Comparison of ENCODE assay signal across 13 mouse cellular contexts in the genomic region with DNA sequence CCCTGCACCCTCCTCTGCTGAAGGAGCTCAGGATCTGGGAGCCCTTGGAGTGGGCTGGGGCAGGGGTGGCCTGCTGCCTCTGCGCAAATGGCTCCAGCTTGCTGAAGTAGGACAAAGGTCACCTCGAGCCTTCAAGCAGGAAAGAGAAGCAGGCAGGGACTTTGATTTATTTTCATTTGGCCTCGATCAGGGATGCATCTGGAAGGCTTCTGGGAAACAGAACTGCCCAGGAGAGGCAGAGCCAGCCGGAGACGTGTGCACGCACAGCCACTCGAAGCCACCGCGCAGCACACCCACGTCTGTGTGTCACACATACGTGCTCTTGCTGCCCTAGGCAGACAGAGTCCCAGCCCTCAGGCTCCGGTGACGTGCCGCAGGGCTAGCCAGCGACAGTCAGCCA. TPM values are rescaled to one million over a fixed set of nuclear protein-coding genes. Genes with fewer than 3 reads are reported as not detected.
DNase-seq lines count a peak whose midpoint lies in the region; ATAC-seq lines count a peak whose summit lies in the region.
"Had no signal": no experiment of that assay in that cellular context is flagged by ENCODE, and none has a peak within 500 bp of the region (broad histone marks: within the 10 kb centered on the region; RNA-seq: fewer than 3 reads in every experiment).

No protein-coding gene starts in this region.

- ATAC-seq in forebrain, embryonic 11.5 days (replicated peaks; ENCODE audit: low FRiP score) = no peak
- no peak for ATAC-seq in monocyte, adult 5-6 weeks (replicated peaks; ENCODE audit: insufficient number of reproducible peaks, low FRiP score, low TSS enrichment, poor library complexity, severe bottlenecking)

- H3K4me3 ChIP-seq in forebrain, embryonic 11.5 days (ENCODE audit: low read depth, low read length) = no peak overlapping the region
- H3K4me3 ChIP-seq: erythroblast, embryonic 14.5 days; liver, embryonic 13.5 days had no signal

- DNase-seq in adrenal gland, adult (ENCODE audit: inconsistent age in 2 of 2, low spot score in 1 of 2) = peak; percentile 81 to 92
- DNase-seq in adrenal gland, postnatal 4 days (ENCODE audit: low spot score in 2 of 2) = no peak
- peak; percentile 46 for DNase-seq in testis, postnatal 10 days (ENCODE audit: low spot score)
- no peak for DNase-seq in testis, postnatal 14 days (ENCODE audit: low spot score)
- peak; percentile 87 for DNase-seq in kidney, postnatal 14 days
- DNase-seq in yolk sac, embryonic 10.5 days (ENCODE audit: low spot score) = peak; percentile 74
- no peak for DNase-seq in forebrain, embryonic 11.5 days (ENCODE audit: low spot score)
- DNase-seq: cerebellum, adult 11-12 months; liver, embryonic 13.5 days; thymus, adult 2 months had no signal

- H3K4me2 ChIP-seq in forebrain, embryonic 11.5 days (ENCODE audit: low read depth, low read length, severe bottlenecking) = no peak overlapping the region
- H3K4me2 ChIP-seq: liver, embryonic 13.5 days had no signal

- H3K4me1 ChIP-seq in forebrain, embryonic 11.5 days (replicated peaks; ENCODE audit: control insufficient read depth, insufficient read depth, low read length) = no peaks in the 10 kb centered on the region

- WGBS in forebrain, embryonic 11.5 days = 85% methylated on average over 15 of the region's 15 CpGs

- H3K36me3 ChIP-seq in forebrain, embryonic 11.5 days (ENCODE audit: control insufficient read depth, insufficient read depth, low read length) = no peaks in the 10 kb centered on the region
- H3K36me3 ChIP-seq: liver, embryonic 13.5 days had no signal

- H3K9me3 ChIP-seq in forebrain, embryonic 11.5 days (ENCODE audit: control insufficient read depth, low read length) = no peaks in the 10 kb centered on the region
- H3K9me3 ChIP-seq: liver, embryonic 13.5 days had no signal

- H3K27ac ChIP-seq in forebrain, embryonic 11.5 days (ENCODE audit: low read depth, low read length) = no peak overlapping the region
- H3K27ac ChIP-seq: liver, embryonic 13.5 days had no signal

- H3K9ac ChIP-seq in forebrain, embryonic 11.5 days (ENCODE audit: low read length) = no peak overlapping the region
- H3K9ac ChIP-seq: liver, embryonic 13.5 days had no signal

- H3K27me3 ChIP-seq in forebrain, embryonic 11.5 days (ENCODE audit: control insufficient read depth, insufficient read depth, low read length) = no peaks in the 10 kb centered on the region
- H3K27me3 ChIP-seq: liver, embryonic 13.5 days had no signal

RNA-seq across cellular contexts. Expression of gene Gadd45b, which starts 41.7 kb away (rescaled TPM):
- total RNA-seq in adrenal gland, postnatal 4 days (2021) = 10 to 100 TPM; 10.9 to 11.1 TPM
- polyA plus RNA-seq in forebrain, embryonic 11.5 days (2014; fragmentation: Nextera tagmentation; extraction: Ambion mirVana) = 10.7 and 13.0 TPM in 2 replicates
- 18.9 to 25.8 TPM (median 22.5 TPM) in 3 replicates for total RNA-seq in monocyte, adult 5-6 weeks (2017)

RNA-seq across cellular contexts. Expression of gene Gng7, which starts 43.2 kb away (rescaled TPM):
- total RNA-seq in adrenal gland, postnatal 4 days (2021) = 1 to 10 TPM; 5.4 to 6.7 TPM
- 8.0 and 9.2 TPM in 2 replicates for polyA plus RNA-seq in forebrain, embryonic 11.5 days (2014; fragmentation: Nextera tagmentation; extraction: Ambion mirVana)
- 0.10 TPM in 1 of 3 replicates, not detected in the others for total RNA-seq in monocyte, adult 5-6 weeks (2017)
- polyA plus RNA-seq: erythroblast, embryonic 14.5 days had no signal

RNA-seq across cellular contexts. Expression of gene Lmnb2, which starts 53.5 kb away (rescaled TPM):
- 10 to 100 TPM; 18.5 to 23.1 TPM for total RNA-seq in adrenal gland, postnatal 4 days (2021)
- polyA plus RNA-seq in forebrain, embryonic 11.5 days (2014; fragmentation: Nextera tagmentation; extraction: Ambion mirVana) = 29.8 and 30.9 TPM in 2 replicates
- 2.3 to 8.5 TPM (median 3.8 TPM) in 3 replicates for total RNA-seq in monocyte, adult 5-6 weeks (2017)

RNA-seq across cellular contexts. Expression of gene Diras1, which starts 53.9 kb away (rescaled TPM):
- 1 to 10 TPM; 2.9 to 3.5 TPM for total RNA-seq in adrenal gland, postnatal 4 days (2021)
- 1.5 and 2.2 TPM in 2 replicates for polyA plus RNA-seq in forebrain, embryonic 11.5 days (2014; fragmentation: Nextera tagmentation; extraction: Ambion mirVana)
- 0.38 TPM in 1 of 3 replicates, not detected in the others for total RNA-seq in monocyte, adult 5-6 weeks (2017)
- total RNA-seq: granulocyte monocyte progenitor cell, adult 5-6 weeks had no signal
- polyA plus RNA-seq: erythroblast, embryonic 14.5 days had no signal

Comparison
In these comparisons a context has a peak if more than half of its experiments do, and no peak if none do; other contexts are left out.
1. DNase-seq: peak in adrenal gland, adult (2 of 2), testis, postnatal 10 days (single experiment), kidney, postnatal 14 days (single experiment) and yolk sac, embryonic 10.5 days (single experiment); none in adrenal gland, postnatal 4 days (0 of 2), testis, postnatal 14 days (single experiment) and forebrain, embryonic 11.5 days (single experiment).